Mouse (Mus musculus) frontal cortex, postnatal 36 days (tissue): Measurements from ENCODE around the gene Olfr33.

ENCODE experiments used
- DNase-seq, 2 experiments: peaks; one replicate each; pipeline ENCODE4 v3.0.0; 2022; ENCODE audit warnings: low spot score in 2 of 2

Olfr33 gene

DNA sequence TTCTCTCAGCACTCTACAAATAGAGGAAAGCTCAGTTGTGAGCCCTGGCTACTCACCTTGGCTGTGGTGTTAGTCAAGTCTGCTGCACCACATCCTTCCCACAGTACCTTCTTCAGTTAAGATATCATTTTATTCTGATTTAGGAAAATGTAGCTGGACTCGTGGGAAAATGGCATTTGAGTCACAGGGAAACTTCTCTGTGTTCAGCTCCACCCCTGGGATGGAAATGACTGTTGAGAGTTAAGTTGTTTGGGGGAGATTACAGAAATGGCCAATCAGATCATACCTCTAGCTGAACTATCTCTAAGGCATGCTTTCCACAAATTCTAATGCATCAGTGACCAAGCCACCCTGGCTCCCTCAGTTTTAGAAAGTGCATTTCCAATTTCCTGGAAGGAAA, at the start of gene Olfr33:
Gene Olfr33 (minus strand): TSS at position 101 of the 400 bp plus-strand sequence.
- no peak for DNase-seq

DNA sequence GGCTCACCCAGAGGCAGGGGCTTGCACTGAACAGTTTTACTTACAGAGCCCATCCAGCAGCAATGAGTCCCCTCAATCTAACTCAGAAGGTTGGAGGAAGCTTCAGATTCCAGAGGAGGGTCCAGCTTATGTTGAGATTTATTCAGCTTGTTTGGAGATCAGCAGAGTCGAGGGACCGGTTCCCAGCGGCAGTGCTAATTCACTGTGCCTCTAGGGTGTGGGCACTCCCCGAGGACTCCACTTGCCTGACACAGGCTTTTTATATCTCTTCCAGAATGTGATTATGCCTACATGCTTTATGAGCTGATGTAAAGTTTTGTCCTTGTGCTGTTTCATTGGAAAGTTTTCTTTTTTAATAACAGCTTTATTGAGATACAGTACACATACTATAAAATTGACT, 40.4 kb upstream of the Olfr33 start, which contains the start of the genes Olfr560 and Olfr78:
Gene Olfr560 (minus strand): TSS at position 101 of the 400 bp plus-strand sequence.
Gene Olfr78 (minus strand): TSS at position 206 of the 400 bp plus-strand sequence.
- DNase-seq = no peak

DNA sequence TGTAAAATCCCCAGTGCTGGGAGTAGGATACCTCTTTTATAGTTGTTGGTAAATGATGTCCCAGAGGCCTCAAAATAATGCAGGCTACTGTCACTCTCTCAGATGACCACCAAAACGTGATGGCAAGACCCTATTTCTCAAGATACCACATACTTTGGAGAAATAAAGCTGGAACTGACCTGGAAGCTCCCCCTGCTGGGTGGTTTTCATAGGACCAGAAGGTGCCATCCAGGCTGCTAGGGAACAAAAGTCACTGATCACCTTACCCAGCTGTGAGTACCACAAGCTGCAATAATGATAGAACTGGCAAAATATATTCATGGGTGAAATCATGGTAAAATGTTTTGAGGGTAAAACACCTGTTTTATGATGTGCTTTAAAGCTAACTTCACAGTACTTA, 33.2 kb upstream of the Olfr33 start:
- DNase-seq = no peak

- DNase-seq = no peak
These were observed 18.8 kb upstream of the Olfr33 start for GRCm38 (mm10) chr7:102737705-102738104.

DNA sequence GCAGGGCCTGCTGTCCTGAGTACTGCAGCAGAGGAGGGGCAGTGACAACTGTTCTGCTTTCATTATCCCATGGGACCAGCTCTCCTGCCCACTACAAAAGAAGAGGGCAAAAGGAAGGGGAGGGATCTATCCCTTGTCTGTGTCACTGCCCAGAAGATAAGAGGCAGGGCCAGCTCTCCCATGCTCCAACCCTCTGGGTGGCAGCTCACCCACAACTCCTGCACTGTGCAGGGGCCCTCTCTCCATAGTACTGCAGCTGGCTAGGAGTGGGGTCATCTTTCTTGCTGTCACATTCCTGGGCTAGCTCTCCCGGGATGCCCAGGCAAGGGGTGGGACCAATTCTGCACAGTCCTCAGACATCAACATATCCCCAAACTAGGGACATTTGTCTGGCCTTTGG, 14.9 kb upstream of the Olfr33 start:
- DNase-seq = no peak

- no peak for DNase-seq
These were observed 8.5 kb upstream of the Olfr33 start, which contains the start of gene Olfr559 for GRCm38 (mm10) chr7:102727391-102727790. TSS of gene Olfr559 (minus strand) at chr7:102727491.

GRCm38 (mm10) chr7:102701915-102702314, 17.0 kb downstream of the Olfr33 start, which contains the start of gene Olfr558:
TSS of gene Olfr558 (plus strand) at chr7:102702215.
- no peak for DNase-seq

DNA sequence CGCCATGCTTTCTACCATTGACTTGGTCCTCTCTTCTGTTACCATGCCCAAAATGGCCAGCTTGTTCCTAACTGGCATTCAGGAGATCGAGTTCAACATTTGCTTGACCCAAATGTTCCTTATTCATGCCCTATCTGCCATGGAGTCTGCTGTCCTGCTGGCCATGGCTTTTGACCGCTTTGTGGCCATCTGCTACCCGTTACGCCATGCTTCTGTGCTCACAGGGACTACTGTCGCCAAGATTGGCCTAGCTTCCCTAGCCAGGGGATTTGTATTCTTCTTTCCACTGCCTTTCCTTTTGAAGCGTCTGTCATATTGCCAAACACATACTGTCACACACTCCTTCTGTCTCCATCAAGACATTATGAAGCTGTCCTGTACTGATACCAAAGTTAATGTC, 20.4 kb downstream of the Olfr33 start:
- no peak for DNase-seq

DNA sequence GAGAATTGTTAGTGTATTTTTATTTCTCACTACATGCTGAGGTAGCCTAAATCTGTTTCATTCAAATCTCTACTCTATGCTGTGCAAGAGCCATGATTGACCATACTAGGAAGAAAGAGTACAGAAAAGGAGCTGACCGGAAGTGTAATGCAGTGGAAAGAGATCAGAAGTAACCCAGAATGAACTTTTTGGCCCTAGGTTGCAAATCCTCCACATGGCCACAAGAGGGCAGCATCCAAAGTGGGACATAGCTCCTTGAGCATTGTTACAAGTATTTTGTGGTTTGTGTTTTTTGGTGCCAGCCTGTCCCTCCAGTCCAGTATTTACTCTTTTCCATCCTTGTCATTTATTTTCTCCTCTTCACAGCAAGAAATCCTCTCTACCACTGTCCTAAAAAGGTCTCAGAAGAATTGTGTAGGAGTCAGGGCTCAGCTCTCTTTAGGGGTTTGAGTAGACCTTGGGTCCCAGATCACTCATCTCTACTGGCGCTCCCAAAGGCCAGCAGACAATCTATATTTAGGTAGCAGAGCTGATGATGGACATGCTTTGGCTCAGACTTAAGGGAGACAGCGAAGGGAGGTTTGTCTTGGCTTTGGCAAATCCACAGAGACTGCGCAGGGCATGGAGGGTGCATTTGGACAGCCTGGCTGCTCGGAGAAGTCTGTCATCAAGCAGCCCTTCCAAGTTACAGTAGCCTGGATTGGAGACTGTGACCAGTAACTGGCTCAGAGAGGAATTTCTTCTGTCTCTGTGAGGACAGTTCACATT, 23.3 kb downstream of the Olfr33 start, which contains the start of gene Olfr557:
Gene Olfr557 (plus strand): TSS at position 553 of the 768 bp plus-strand sequence.
- peak; percentile 19 to 22 for DNase-seq

- peak; percentile 88 to 93 for DNase-seq
These were observed 31.8 kb downstream of the Olfr33 start, which contains the start of gene Trim68 for GRCm38 (mm10) chr7:102686944-102687501. TSS of gene Trim68 (minus strand) at chr7:102687327.

- DNase-seq = no peak
These were observed 37.0 kb downstream of the Olfr33 start for GRCm38 (mm10) chr7:102681916-102682315.

DNA sequence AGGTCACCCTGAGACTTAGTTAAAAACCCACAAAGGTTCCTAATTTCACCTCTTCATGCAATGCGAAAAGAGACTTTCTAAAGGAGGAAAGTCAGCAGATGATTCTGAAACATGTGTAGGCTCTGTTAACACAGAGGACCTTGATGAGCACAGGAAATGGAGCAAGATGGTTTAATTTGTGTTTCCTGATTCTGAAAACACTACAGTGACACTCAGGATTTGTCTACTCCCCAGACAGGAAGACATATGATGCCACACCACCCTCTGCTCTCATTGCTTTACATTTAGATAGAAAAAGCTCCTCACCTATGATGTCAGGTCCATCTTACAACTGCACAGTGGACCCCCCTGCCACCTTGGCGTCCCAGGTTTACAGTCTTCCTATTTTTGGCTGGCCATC, 42.6 kb downstream of the Olfr33 start:
- no peak for DNase-seq

- peak in 1 of 2 experiments; percentile 11 for DNase-seq
These were observed 53.5 kb downstream of the Olfr33 start for GRCm38 (mm10) chr7:102665378-102665777.

DNA sequence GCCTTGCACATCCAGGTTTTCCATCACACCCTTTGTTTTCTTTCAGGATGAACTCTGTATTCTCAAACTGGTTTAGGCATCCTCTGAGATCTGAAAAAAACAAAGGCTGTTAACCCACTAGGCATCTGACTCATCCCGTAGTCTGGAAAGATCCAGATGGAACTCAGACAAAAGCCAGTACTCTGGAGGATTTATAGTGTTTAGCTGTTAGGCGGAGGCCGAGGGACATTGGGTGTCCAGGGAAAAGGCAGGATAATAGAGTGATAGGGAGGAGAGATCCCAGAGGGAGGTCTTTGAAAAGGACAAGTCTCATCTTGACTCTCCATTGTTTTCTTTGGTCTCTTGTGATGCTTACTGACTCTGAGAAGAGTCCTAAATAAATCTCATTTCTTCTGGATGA, 54.3 kb downstream of the Olfr33 start, which contains the start of gene Olfr556:
Gene Olfr556 (plus strand): TSS at position 301 of the 400 bp plus-strand sequence.
- DNase-seq = no peak
